Mouse (Mus musculus): ENCODE measurements around the gene Rarb. TPM values are rescaled to one million over a fixed set of nuclear protein-coding genes. Genes with fewer than 3 reads are reported as not detected.

Rarb gene
- polyA plus RNA-seq, 1 experiment, result 1.0 TPM

DNA sequence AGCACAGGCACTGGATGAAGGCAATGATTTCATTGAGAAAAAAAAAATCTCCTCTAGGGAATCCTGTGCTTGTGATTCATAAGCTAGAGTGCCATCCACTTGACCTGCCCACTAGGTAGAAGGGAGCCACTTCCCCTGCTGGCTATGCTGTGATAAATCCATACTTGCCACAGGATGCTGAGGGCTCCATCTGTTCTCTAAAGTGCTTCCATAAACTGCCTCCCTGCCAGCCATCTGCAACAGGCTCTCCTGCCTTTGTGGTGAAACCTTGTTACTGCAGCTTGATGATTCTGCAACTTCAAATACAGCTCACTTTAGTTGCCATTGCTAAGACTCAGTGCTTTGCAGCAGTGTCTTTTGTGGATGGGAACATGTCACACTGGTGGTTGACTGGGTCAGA, 213.5 kb downstream of the Rarb start:
- no peak for DNase-seq (ENCODE audit: low read depth in 1 of 2, low spot score in 2 of 2)
- Histone ChIP-seq H3K4me1 (ENCODE audit: control insufficient read depth, insufficient read depth, insufficient read length) (no peaks in the 10 kb centered on the region), H3K27me3 (ENCODE audit: control insufficient read depth, insufficient read depth, low read length) (no peaks in the 10 kb centered on the region), H3K36me3 (ENCODE audit: control insufficient read depth, insufficient read depth, low read length) (no peaks in the 10 kb centered on the region), H3K4me3 (ENCODE audit: extremely low read depth, insufficient read depth, insufficient read length) (no peak overlapping the region), H3K27ac (ENCODE audit: insufficient read depth, low read length) (no peak overlapping the region)
- TF ChIP-seq CTCF (IDR thresholded peaks at IDR 0.05; ENCODE audit: extremely low read depth, insufficient read depth, insufficient read length, insufficient replicate concordance) (no peak), POLR2A (IDR thresholded peaks at IDR 0.05; ENCODE audit: low read depth, low read length) (no peak)

DNA sequence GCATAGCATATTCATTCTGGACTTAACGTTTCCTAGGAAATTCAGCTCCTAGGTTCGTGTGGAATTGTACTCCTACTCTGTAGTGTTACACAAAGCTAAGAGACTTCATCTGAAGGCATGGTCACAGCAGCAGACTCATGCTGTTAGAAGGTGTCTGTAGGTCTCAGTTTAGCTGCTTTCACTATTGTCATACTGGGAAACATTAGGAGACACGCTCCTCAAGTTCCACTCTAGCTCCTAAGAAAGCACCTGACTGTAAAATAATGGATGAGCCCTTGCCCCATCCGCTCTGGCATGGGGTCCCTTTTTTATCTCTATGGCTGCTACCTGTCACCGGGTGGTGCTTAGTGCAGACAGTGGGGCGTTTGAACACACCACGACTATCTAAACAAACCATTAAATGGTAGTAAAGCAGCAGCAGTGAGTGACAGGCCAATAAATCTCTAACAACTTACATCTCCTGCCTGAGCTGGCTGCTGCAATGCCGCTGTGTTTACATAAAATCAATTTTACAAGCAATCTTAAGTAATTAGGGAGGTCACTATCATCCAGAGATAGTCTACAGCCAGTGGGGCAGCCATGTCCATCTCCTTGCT, 214.4 kb downstream of the Rarb start:
- H3K27me3 ChIP-seq (ENCODE audit: control insufficient read depth, insufficient read depth, low read length), result no peaks in the 10 kb centered on the region
- no peaks in the 10 kb centered on the region for H3K4me1 ChIP-seq (ENCODE audit: control insufficient read depth, insufficient read depth, insufficient read length)
- DNase-seq (ENCODE audit: low read depth in 1 of 2, low spot score in 2 of 2), result no peak
- H3K36me3 ChIP-seq (ENCODE audit: control insufficient read depth, insufficient read depth, low read length), result no peaks in the 10 kb centered on the region
- WGBS, result 65% methylated on average over 8 of the region's 8 CpGs
- TF ChIP-seq CTCF (IDR thresholded peaks at IDR 0.05; ENCODE audit: extremely low read depth, insufficient read depth, insufficient read length, insufficient replicate concordance) (no peak), POLR2A (IDR thresholded peaks at IDR 0.05; ENCODE audit: low read depth, low read length) (no peak)
- no peak overlapping the region for H3K27ac ChIP-seq (ENCODE audit: insufficient read depth, low read length)
- no peak overlapping the region for H3K4me3 ChIP-seq (ENCODE audit: extremely low read depth, insufficient read depth, insufficient read length)

DNA sequence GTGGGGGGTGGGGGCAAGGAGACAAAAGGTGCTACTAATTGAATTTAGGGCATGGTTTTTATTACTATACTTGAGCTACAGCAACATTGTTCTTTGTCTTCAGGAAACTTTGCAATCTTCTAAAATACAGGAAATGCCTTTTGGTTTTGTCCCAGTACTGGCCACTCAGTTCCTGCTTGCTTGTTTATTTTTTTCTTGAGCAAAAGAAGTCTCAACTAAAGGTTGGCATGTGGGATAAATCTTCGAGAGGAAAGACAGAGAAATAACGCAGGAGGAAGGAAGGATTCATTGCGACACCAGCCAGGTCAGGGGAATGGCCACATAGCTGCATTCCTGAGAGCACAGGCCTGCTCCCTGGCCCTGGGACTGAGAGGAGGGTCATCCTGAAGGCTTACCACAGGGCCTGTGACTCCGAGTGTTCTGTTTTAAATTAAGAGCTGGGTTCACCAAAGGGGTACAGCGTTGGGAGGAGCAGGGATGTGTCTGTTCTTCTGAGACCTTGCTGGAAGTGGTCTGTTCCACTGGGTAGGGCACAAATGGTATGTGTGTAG, 215.8 kb downstream of the Rarb start:
- WGBS, result 40% methylated on average over 5 of the region's 5 CpGs
- H3K36me3 ChIP-seq (ENCODE audit: control insufficient read depth, insufficient read depth, low read length), result no peaks in the 10 kb centered on the region
- no peak overlapping the region for H3K4me3 ChIP-seq (ENCODE audit: extremely low read depth, insufficient read depth, insufficient read length)
- no peaks in the 10 kb centered on the region for H3K4me1 ChIP-seq (ENCODE audit: control insufficient read depth, insufficient read depth, insufficient read length)
- no peak for TF ChIP-seq CTCF (IDR thresholded peaks at IDR 0.05; ENCODE audit: extremely low read depth, insufficient read depth, insufficient read length, insufficient replicate concordance)
- TF ChIP-seq POLR2A (IDR thresholded peaks at IDR 0.05; ENCODE audit: low read depth, low read length), result no peak
- no peak for DNase-seq (ENCODE audit: low read depth in 1 of 2, low spot score in 2 of 2)
- H3K27me3 ChIP-seq (ENCODE audit: control insufficient read depth, insufficient read depth, low read length), result no peaks in the 10 kb centered on the region
- no peak overlapping the region for H3K27ac ChIP-seq (ENCODE audit: insufficient read depth, low read length)

DNA sequence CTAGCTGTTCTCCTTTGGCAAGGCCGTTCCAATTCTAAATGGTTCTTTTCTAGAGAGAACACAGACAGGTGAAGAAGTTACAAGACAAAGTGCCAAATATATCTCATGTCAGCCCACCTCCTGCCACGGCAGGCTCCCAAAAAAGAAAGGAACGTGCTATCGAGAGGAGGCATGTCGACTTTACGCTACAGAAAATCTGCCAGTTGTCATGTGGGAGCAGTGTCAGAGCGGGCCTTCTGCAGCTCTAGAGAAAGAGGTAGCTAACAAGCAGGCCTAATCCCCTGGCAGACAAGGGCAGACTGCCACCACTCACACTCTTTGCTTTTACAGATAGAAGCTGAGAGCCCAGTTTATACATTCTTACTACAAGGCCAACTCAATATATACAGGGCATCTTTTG, 219.7 kb downstream of the Rarb start:
- Histone ChIP-seq H3K27me3 (ENCODE audit: control insufficient read depth, insufficient read depth, low read length) (no peaks in the 10 kb centered on the region), H3K36me3 (ENCODE audit: control insufficient read depth, insufficient read depth, low read length) (no peaks in the 10 kb centered on the region), H3K4me3 (ENCODE audit: extremely low read depth, insufficient read depth, insufficient read length) (no peak overlapping the region), H3K27ac (ENCODE audit: insufficient read depth, low read length) (no peak overlapping the region), H3K4me1 (ENCODE audit: control insufficient read depth, insufficient read depth, insufficient read length) (no peaks in the 10 kb centered on the region)
- TF ChIP-seq POLR2A (IDR thresholded peaks at IDR 0.05; ENCODE audit: low read depth, low read length) (no peak), CTCF (IDR thresholded peaks at IDR 0.05; ENCODE audit: extremely low read depth, insufficient read depth, insufficient read length, insufficient replicate concordance) (no peak)
- 90% methylated on average over 7 of the region's 7 CpGs for WGBS
- DNase-seq (ENCODE audit: low read depth in 1 of 2, low spot score in 2 of 2), result no peak

DNA sequence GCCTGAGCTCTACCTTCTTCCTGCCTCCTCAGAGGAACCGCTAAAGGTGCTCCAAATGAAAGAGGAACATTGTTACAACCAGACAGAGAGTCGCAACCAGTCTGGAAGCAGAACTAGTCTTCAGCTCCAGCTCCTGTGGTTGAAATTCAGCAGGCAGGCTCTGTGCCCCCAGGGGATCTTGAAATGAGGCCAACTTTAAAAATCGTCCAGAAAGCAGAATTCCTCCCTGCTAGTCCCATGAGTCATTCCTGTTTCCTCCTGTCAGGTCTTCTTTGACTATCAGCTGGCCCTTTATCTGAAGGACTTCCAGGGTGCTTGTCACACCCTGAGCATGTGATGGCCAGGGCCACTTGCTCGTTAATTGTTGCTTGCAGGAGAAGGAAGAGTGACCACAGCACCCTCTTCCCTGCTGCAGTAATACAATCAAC, 220.9 kb downstream of the Rarb start:
- Histone ChIP-seq H3K4me1 (ENCODE audit: control insufficient read depth, insufficient read depth, insufficient read length) (no peaks in the 10 kb centered on the region), H3K27ac (ENCODE audit: insufficient read depth, low read length) (no peak overlapping the region), H3K4me3 (ENCODE audit: extremely low read depth, insufficient read depth, insufficient read length) (no peak overlapping the region), H3K27me3 (ENCODE audit: control insufficient read depth, insufficient read depth, low read length) (no peaks in the 10 kb centered on the region), H3K36me3 (ENCODE audit: control insufficient read depth, insufficient read depth, low read length) (no peaks in the 10 kb centered on the region)
- no peak for DNase-seq (ENCODE audit: low read depth in 1 of 2, low spot score in 2 of 2)
- TF ChIP-seq POLR2A (IDR thresholded peaks at IDR 0.05; ENCODE audit: low read depth, low read length), result no peak
- no peak for TF ChIP-seq CTCF (IDR thresholded peaks at IDR 0.05; ENCODE audit: extremely low read depth, insufficient read depth, insufficient read length, insufficient replicate concordance)
- WGBS, result 3% methylated on average over 4 of the region's 4 CpGs

DNA sequence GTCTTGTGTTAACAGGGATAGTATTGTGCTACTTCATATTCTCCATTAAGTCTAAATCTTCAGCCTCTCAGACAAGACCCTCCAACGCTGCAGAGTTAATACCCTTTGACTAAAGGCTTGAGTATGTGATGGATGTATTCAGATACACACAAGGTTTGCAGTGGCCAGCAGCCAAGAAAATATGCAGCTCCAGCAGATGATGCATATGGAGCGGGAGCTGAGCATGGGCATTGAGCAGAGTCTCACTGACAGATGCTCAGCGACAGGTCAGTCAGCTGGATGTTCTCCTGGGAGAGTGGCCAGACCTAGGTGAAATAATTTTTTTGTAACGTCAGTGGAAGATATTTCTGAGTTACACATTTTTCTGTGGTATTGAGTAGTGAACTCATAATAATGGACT, 229.8 kb downstream of the Rarb start:
- H3K27ac ChIP-seq (ENCODE audit: insufficient read depth, low read length), result no peak overlapping the region
- no peaks in the 10 kb centered on the region for H3K36me3 ChIP-seq (ENCODE audit: control insufficient read depth, insufficient read depth, low read length)
- no peak for DNase-seq (ENCODE audit: low read depth in 1 of 2, low spot score in 2 of 2)
- no peak overlapping the region for H3K4me3 ChIP-seq (ENCODE audit: extremely low read depth, insufficient read depth, insufficient read length)
- TF ChIP-seq CTCF (IDR thresholded peaks at IDR 0.05; ENCODE audit: extremely low read depth, insufficient read depth, insufficient read length, insufficient replicate concordance) (no peak), POLR2A (IDR thresholded peaks at IDR 0.05; ENCODE audit: low read depth, low read length) (no peak)
- 90% methylated on average over 4 of the region's 4 CpGs for WGBS
- H3K27me3 ChIP-seq (ENCODE audit: control insufficient read depth, insufficient read depth, low read length), result no peaks in the 10 kb centered on the region
- H3K4me1 ChIP-seq (ENCODE audit: control insufficient read depth, insufficient read depth, insufficient read length), result no peaks in the 10 kb centered on the region

DNA sequence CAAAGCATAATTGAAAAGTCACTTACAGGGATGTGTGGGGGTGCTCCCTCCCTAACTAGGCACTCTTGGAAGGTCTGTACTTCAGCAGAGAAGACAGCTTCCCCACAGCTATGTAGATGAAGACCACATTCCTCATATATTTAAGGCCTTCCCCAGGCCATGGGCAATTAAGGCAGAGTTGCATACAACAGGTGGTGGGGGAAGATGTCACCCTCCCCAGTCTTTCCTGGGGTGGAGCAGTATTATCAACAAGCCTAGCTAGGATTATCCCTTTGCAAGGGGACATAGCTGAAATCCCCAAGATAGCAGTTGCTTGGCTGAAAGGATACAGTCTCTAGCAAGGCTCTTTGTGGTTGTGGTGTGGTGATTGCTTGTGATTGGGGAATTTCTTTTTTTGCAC, 240.9 kb downstream of the Rarb start:
- H3K27ac ChIP-seq (ENCODE audit: insufficient read depth, low read length), result no peak overlapping the region
- DNase-seq (ENCODE audit: low read depth in 1 of 2, low spot score in 2 of 2), result no peak
- H3K36me3 ChIP-seq (ENCODE audit: control insufficient read depth, insufficient read depth, low read length), result no peaks in the 10 kb centered on the region
- H3K4me1 ChIP-seq (ENCODE audit: control insufficient read depth, insufficient read depth, insufficient read length), result peaks cover 2% of the 10 kb centered on the region; the same call in 1 of the 2 replicates
- TF ChIP-seq POLR2A (IDR thresholded peaks at IDR 0.05; ENCODE audit: low read depth, low read length) (no peak), CTCF (IDR thresholded peaks at IDR 0.05; ENCODE audit: extremely low read depth, insufficient read depth, insufficient read length, insufficient replicate concordance) (no peak)
- H3K4me3 ChIP-seq (ENCODE audit: extremely low read depth, insufficient read depth, insufficient read length), result no peak overlapping the region
- no peaks in the 10 kb centered on the region; the same call in 1 of the 2 replicates for H3K27me3 ChIP-seq (ENCODE audit: control insufficient read depth, insufficient read depth, low read length)

All from spleen, adult 2 months (tissue).